Mouse (Mus musculus) cerebellum, adult 9-11 months (tissue): ENCODE results near the gene Hfe.
A peak's percentile ranks its signal among the peaks of the same experiment; 100 is the strongest.
"Not testable (repeated sequence)": the region's sequence is repeated elsewhere in the genome, so short reads cannot be mapped to it uniquely, and the experiment has no call there.

Source experiments
- DNase-seq: peaks from one replicate; pipeline ENCODE4 v3.0.0; 2022

The Hfe gene

GRCm38 (mm10) chr13:23708041-23708440 lies 2.6 kb downstream of the Hfe start:
- DNase-seq, result no peak

- DNase-seq, result no peak
Observed at GRCm38 (mm10) chr13:23706771-23707170, 3.9 kb downstream of the Hfe start.

- DNase-seq, result no peak
Observed at GRCm38 (mm10) chr13:23705751-23706356, 4.8 kb downstream of the Hfe start.

GRCm38 (mm10) chr13:23702801-23703200 lies 7.9 kb downstream of the Hfe start:
- DNase-seq, result not testable (repeated sequence)

DNA sequence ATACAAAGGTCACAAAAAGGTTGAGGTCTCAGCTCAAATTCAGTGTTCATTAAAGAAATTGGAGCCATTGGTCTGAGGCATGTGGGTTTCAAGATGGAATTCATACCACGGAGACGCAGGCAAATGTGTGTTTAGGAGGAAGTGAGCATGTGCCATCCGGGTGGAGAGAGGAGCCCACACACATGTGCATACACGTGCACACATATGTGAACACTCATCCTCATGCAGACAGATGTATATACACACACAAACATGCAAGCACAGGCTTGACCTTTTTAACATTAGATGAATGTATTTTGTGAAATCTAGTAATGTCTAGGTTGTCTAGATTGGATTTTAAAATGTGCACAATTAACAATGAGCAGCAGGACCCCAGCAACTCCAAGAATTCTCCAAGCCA lies 8.4 kb downstream of the Hfe start:
- DNase-seq, result no peak

DNA sequence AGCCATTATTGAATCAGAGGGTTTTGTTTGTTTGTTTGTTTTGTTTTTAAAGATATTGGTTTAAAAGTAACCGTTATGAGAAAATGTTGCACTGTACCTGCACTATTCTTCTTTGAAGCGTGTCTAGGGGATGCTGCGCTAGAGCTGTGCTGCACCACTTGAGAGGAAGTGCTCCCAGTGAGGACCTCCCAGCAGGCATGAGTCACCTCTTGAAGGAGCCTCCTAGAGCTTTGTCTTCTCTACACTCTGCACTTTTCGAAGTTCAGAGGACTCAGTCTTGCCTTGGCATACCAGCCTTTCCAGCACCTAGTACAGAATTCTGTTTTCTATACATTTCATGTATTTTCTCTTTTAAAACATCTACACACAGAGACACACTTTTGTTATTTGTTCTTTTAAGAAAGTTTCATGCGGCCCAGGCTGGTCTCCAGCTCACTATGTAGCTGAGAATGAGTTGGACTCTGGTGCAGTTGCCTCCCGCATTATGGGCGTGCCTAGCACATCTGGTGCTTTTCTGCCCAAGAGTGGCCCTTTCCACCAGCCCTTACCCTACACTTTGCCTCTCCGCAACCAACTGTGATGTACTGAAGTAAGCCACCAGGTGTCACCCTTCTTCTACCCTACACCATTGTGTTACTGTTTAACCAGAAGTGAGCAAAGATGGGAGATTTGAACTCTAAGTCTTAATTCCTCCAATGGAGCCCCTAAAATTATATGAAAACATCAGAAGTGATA lies 9.7 kb downstream of the Hfe start:
- peak; percentile 70 for DNase-seq

- no peak for DNase-seq
Observed at GRCm38 (mm10) chr13:23699767-23700166, 10.9 kb downstream of the Hfe start.

DNA sequence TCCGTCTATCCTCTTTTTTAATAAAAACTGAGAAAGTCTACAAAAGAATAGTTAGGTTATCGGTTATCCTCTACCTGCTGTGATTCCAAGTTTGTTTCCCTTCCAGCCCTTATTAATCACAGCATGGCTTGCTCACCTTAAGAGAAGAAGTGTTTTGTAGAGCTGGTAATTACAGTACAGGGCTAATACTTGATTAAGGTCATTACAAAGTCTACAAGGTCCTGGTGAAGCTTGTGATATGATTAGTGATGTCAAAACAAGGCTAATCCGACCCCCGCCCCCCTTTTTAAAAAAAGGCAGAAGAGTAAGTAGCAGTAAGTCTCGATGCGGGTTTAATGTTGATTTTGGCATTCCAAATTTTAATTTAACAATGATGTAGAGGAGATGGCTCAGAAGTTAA lies 11.7 kb downstream of the Hfe start:
- no peak for DNase-seq

DNA sequence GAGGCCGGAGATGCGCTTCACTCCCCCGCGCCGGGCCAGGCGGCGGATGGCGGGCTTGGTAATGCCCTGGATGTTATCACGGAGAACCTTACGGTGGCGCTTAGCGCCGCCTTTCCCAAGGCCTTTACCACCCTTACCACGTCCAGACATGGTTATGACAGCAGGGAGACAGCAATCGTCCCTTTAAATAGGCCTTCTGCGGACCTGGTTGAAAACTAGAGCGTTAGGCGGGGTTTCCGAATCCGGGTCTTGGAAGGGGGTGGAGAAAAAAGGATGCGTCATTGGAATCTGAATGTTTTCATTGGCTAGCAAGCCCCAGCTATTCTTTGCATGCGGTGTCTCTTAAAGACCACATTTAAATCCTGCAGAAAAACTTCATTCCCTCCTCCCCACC lies 12.4 kb downstream of the Hfe start, which contains the start of gene Hist1h4c:
Gene Hist1h4c, minus strand, starts transcription at position 155 of the 394 bp plus-strand sequence.
- DNase-seq, result peak; percentile 99

GRCm38 (mm10) chr13:23697491-23698299 lies 13.0 kb downstream of the Hfe start:
- peak; percentile 32 for DNase-seq

DNA sequence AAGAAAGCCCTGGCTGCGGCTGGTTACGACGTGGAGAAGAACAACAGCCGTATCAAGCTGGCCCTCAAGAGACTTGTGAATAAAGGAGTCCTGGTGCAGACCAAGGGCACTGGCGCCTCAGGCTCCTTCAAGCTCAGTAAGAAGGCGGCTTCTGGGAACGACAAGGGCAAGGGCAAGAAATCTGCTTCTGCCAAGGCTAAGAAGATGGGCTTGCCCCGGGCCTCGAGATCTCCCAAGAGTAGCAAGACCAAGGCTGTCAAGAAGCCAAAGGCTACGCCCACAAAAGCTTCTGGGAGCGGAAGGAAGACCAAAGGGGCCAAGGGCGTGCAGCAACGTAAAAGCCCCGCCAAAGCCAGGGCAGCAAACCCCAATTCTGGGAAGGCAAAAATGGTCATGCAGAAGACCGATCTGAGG lies 14.6 kb downstream of the Hfe start:
- peak; percentile 23 for DNase-seq

DNA sequence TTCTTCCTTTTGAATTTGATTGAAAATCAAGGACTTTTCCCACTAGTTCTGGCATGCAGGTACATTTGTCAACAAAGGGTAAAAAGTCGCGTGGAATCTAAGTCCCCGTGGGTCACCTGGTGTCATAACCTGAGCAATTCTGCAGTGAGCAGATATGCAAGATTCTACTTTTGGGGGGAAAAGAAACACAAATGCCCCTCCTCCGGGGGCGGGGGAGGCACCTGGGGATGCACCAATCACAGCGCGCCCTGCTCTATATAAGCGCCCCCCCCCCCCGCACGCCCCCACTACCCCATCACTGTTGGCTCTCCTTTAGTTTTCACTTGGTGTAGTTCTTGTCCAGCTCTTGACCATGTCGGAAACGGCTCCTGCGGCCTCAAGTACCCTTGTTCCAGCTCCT lies 15.1 kb downstream of the Hfe start, which contains the start of gene Hist1h1t:
Gene Hist1h1t, plus strand, starts transcription at position 301 of the 400 bp plus-strand sequence.
- no peak for DNase-seq

- no peak for DNase-seq
Observed at GRCm38 (mm10) chr13:23694956-23695355, 15.7 kb downstream of the Hfe start.

DNA sequence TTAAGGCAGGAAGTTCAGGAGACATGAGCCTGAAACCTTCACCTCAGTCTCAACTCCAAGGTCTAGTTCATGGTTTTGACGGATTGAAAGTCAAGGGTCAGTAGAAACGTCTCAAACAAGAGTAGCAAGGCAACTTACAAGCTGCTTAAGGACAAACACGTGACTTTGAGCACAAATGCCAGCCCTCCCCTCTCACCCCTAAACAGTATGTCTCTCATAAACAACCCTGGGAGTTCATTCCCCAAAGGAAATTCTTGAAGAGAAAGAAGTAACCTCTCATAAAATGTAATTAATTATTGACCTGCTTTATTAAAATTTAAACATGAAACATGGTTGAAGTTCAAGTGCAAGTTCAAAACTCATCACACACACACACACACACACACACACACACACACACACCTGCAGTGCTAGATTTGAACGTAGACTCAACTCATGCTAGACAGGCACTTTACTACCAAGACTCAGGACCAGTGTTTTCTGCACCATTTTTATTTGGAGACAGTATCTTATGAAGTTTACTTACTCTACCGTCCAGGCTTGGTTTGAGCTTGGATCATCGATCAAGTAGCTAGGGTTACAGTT lies 16.7 kb downstream of the Hfe start:
- DNase-seq, result no peak

- no peak for DNase-seq
Observed at GRCm38 (mm10) chr13:23689459-23689858, 21.2 kb downstream of the Hfe start.

- DNase-seq, result no peak
Observed at GRCm38 (mm10) chr13:23688956-23689355, 21.7 kb downstream of the Hfe start.

DNA sequence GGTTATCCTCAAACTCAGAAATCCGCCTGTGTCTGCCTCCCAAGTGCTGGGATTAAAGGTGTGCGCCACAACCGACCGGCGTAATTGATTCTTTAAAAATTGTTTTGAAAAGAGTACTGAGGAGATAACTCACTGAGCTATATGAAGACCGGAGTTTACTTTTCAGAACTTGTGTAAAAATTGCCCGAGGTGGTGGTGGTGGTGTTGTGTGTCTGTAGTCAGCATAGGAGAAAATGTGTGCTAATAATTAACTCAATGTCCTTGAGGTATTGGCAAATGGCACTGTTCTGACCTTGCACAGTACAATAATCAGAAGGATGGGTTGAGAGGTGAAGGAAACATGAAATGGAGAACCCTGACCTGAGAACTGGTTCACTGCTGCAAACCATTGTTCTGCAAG lies 22.7 kb downstream of the Hfe start:
- no peak for DNase-seq

- no peak for DNase-seq
Observed at GRCm38 (mm10) chr13:23687181-23687580, 23.5 kb downstream of the Hfe start.

GRCm38 (mm10) chr13:23685966-23686365 lies 24.7 kb downstream of the Hfe start:
- no peak for DNase-seq

DNA sequence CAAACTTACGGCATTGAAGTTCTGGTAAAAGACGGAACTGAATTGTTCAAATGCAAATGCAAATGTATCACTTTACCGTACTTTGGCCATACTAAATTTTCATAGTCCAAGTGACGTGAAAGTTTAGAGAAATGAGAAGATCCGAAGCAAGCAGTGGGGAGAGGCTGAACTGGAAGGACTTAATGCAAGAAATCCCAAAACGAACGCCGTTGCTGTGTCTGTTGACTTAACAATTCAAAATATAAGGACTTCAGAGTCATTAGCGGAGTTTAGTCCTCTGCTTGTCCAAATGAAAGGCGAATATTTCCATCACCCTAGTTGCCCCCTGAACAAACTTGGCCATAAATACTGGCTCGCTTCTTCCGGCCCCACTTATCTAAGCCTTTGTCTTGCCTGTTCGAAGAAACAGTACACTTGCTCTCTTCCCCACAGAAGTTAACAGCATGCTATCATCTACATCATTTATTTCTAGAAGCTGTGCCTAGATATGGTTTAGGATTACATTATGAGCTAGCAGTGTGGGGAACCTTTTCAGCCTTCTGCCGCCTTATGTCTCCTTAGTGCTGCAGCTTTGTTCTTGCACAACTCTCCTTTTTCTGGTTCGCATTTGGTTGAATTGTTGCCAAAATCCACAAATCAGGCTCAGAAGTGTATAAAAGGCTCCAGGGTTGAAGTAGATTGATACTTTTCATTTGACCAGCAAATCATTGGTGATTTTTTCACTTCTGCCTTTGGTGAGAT lies 25.4 kb downstream of the Hfe start:
- DNase-seq, result no peak

DNA sequence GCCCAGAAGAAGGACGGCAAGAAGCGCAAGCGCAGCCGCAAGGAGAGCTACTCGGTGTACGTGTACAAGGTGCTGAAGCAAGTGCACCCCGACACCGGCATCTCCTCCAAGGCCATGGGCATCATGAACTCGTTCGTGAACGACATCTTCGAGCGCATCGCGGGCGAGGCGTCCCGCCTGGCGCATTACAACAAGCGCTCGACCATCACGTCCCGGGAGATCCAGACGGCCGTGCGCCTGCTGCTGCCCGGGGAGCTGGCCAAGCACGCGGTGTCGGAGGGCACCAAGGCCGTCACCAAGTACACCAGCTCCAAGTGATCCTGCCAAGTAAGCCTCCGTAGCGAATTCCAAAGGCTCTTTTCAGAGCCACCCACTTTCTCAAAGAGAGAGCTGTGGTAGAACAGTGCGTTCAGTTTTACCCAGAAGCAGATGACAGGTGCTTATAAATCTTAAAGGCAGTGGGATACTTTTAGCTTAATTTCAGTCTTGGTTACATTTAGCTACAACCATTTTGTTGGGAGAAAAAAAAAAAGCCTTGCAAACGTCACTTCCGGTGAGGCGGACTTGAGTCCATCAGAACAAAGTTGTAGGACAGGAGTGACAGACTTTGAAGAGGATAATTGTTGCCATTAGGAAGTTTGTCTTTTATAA lies 26.2 kb downstream of the Hfe start:
- peak; percentile 50 for DNase-seq

- DNase-seq, result peak; percentile 88
Observed at GRCm38 (mm10) chr13:23683755-23684281, 26.8 kb downstream of the Hfe start, which contains the start of the genes Hist1h2ac and Hist1h2bc. Gene Hist1h2ac, minus strand, starts transcription at chr13:23683948. Gene Hist1h2bc, plus strand, starts transcription at chr13:23684199.
